Mouse (Mus musculus): ENCODE results near the gene Olfr721-ps1.

DNA sequence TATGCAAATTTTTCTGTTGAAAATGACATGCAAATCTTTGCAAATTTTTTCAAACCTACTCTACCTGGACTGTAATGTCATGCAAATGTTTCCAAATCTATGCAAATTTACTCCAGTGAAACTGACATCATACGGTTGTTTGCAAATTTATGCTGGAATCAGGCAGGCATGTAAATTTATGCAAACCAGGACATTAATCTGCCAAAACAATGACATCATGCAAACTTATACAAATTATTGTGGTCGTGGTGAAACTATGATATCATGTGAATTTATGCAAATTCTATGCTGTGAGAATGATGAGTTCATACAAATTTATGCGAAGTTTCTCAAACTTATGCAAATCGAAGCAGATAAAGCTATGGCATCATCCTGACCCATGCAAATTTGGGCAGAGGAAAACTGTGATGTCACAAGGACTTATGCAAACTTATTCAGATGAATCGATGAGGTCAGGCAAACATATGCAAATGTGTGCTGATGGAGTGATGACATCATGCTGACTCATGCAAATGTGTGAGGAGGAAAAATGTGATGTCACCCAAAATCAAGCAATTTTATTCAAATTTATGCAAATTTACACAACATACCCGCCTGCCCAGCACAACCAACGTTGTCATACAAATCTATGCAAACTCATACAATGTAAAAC is 47.9 kb upstream of the Olfr721-ps1 start:
- TF ChIP-seq CTCF (IDR thresholded peaks at IDR 0.05; ENCODE audit: low read depth, low read length) = no peak
- no peak for TF ChIP-seq TAL1 (conservative IDR thresholded peaks at IDR 0.05; ENCODE audit: low read depth, low read length)
- no peak for TF ChIP-seq POLR2AphosphoS5 (IDR thresholded peaks at IDR 0.05; ENCODE audit: insufficient replicate concordance, low read depth, low read length)
- no peak for TF ChIP-seq GATA1 (IDR thresholded peaks at IDR 0.05; ENCODE audit: borderline replicate concordance, low read length)
- no peak for TF ChIP-seq GATA2 (IDR thresholded peaks at IDR 0.05; ENCODE audit: borderline replicate concordance, low read depth, low read length)

All from G1E (cell line).